Mouse (Mus musculus): ENCODE measurements at regions not wholly inside any gene's neighbourhood (a gene's known extent, or its start where the extent isn't known, plus 50 kb on each side); places are given as distances from the start of the nearest gene placed in this dataset.

DNA sequence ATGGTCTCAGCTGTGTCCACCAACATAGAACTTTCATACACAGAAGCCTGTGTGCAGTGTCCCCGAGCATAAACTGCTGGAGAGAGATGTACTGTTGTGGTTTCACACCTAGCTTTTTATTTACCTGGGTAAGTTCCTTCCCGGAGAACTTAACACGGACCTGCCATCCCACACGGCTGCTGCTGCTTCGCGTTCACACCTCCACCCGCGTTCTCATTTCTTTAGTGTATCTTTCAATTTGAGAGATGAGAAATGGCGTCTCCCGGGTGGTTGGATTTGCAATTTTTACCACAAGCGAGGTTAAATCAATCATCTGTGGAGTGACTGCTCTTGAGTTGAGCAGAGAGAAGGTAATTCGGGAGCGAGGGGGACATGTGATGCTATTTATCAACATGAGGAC is 223.0 kb downstream of the Suds3 start:
- no peak for TF ChIP-seq EP300 (IDR thresholded peaks at IDR 0.05)
- TF ChIP-seq CTCF (IDR thresholded peaks at IDR 0.05), result no peak

Measured in lung, postnatal 0 days (tissue).